39 mouse cellular contexts compared by ENCODE assay signal in genomic region chr16:84549122-84549521, GRCm38 (mm10). TPM values are rescaled to one million over a fixed set of nuclear protein-coding genes. Genes with fewer than 3 reads are reported as not detected.
DNase-seq lines count a peak whose midpoint lies in the region; ATAC-seq lines count a peak whose summit lies in the region.
"Had no signal": no experiment of that assay in that cellular context is flagged by ENCODE, and none has a peak within 500 bp of the region (broad histone marks: within the 10 kb centered on the region; RNA-seq: fewer than 3 reads in every experiment).

No protein-coding gene starts in this region.

- H3K9me3 ChIP-seq in kidney, embryonic 15.5 days (replicated peaks): no peaks in the 10 kb centered on the region
- H3K9me3 ChIP-seq: embryonic facial prominence, embryonic 12.5 days; limb, embryonic 15.5 days; liver, embryonic 13.5 days; midbrain, embryonic 12.5 days; neural tube, embryonic 12.5 days had no signal

- H3K27ac ChIP-seq in kidney, embryonic 15.5 days: no peak overlapping the region
- H3K27ac ChIP-seq: embryonic facial prominence, embryonic 12.5 days; limb, embryonic 15.5 days; liver, embryonic 13.5 days; midbrain, embryonic 12.5 days; neural tube, embryonic 12.5 days; stomach, postnatal 0 days had no signal

- peak; percentile 79; the same call in 1 of the 2 replicates for ATAC-seq in kidney, embryonic 15.5 days (replicated peaks; ENCODE audit: low FRiP score)
- ATAC-seq in activated CD4-positive, CD25-positive, alpha-beta regulatory T cell, adult 4 months: no peak
- ATAC-seq: forebrain, embryonic 14.5 days; hindbrain, embryonic 16.5 days; lung, postnatal 0 days; Patski had no signal

- no peaks in the 10 kb centered on the region for H3K36me3 ChIP-seq in kidney, embryonic 15.5 days
- H3K36me3 ChIP-seq: embryonic facial prominence, embryonic 12.5 days; G1E; limb, embryonic 15.5 days; liver, embryonic 13.5 days; midbrain, embryonic 12.5 days; neural tube, embryonic 12.5 days had no signal

- H3K4me3 ChIP-seq in kidney, embryonic 15.5 days (replicated peaks): no peak overlapping the region
- H3K4me3 ChIP-seq: embryonic facial prominence, embryonic 12.5 days; limb, embryonic 15.5 days; liver, embryonic 13.5 days; megakaryocyte, embryonic 14.5 days; midbrain, embryonic 12.5 days; myocyte; neural tube, embryonic 12.5 days had no signal

- peak overlapping the region; percentile 40; the same call in 1 of the 2 replicates for H3K4me2 ChIP-seq in kidney, embryonic 15.5 days
- H3K4me2 ChIP-seq: embryonic facial prominence, embryonic 12.5 days; limb, embryonic 15.5 days; liver, embryonic 13.5 days; midbrain, embryonic 12.5 days; neural tube, embryonic 12.5 days had no signal

- H3K4me1 ChIP-seq in kidney, embryonic 15.5 days: 0 out of 2 replicates have a peak, but pooled peaks cover 9% of the 10 kb centered on the region
- H3K4me1 ChIP-seq: embryonic facial prominence, embryonic 12.5 days; limb, embryonic 15.5 days; liver, embryonic 13.5 days; megakaryocyte, embryonic 14.5 days; midbrain, embryonic 12.5 days; neural tube, embryonic 12.5 days had no signal

- WGBS in kidney, embryonic 15.5 days: 18% methylated on average over 9 of the region's 9 CpGs

- peak; percentile 12 to 39 for DNase-seq in adrenal gland, adult (ENCODE audit: inconsistent age in 2 of 2, low spot score in 1 of 2)
- DNase-seq in adrenal gland, postnatal 25 days: no peak
- peak; percentile 56 for DNase-seq in heart, adult 11 months
- no peak for DNase-seq in heart, postnatal 36 days
- no peak for DNase-seq in kidney, adult 8-10 months
- DNase-seq in adrenal gland, postnatal 36 days: peak; percentile 15 to 31
- DNase-seq: cerebellum, adult 8-10 months; cerebellum, postnatal 25 days; heart, postnatal 14 days; kidney, adult 18-20 months; layer of hippocampus, adult 9-11 months; liver, embryonic 13.5 days; lung, adult 18-20 months; lung, postnatal 4 days; right cerebral cortex, adult 18-20 months; spleen, adult 18-20 months; thymus, adult 18-20 months; thymus, postnatal 25 days had no signal

- no peaks in the 10 kb centered on the region for H3K27me3 ChIP-seq in kidney, embryonic 15.5 days
- H3K27me3 ChIP-seq: CH12.LX; embryonic facial prominence, embryonic 12.5 days; limb, embryonic 15.5 days; liver, embryonic 13.5 days; megakaryocyte, embryonic 14.5 days; midbrain, embryonic 12.5 days; neural tube, embryonic 12.5 days had no signal

- intact Hi-C loops in heart, postnatal 36 days (cut with DNase I): no loop called here

- no peak overlapping the region for H3K9ac ChIP-seq in kidney, embryonic 15.5 days
- H3K9ac ChIP-seq: embryonic facial prominence, embryonic 12.5 days; limb, embryonic 15.5 days; liver, embryonic 13.5 days; midbrain, embryonic 12.5 days; neural tube, embryonic 12.5 days had no signal

RNA-seq across cellular contexts. Expression of gene A730009L09Rik, which starts 34.2 kb away (rescaled TPM):
- total RNA-seq in adrenal gland, postnatal 25 days (2021): not detected in 2 replicates
- total RNA-seq in heart, postnatal 36 days (2021): not detected
- polyA plus RNA-seq in kidney, embryonic 15.5 days (2015; fragmentation: Nextera tagmentation; extraction: Ambion mirVana): not detected in 2 replicates
- not detected for total RNA-seq in adrenal gland, postnatal 36 days (2021)
- not detected for polyA plus RNA-seq in activated CD4-positive, CD25-positive, alpha-beta regulatory T cell, adult 4 months (2017; shearing (Covaris generic))
- total RNA-seq: CH12.LX; gastrocnemius, adult 8-10 months; gastrocnemius, postnatal 4 days; heart, postnatal 14 days had no signal
- polyA plus RNA-seq: C2C12; embryonic facial prominence, embryonic 12.5 days; forebrain, embryonic 14.5 days; G1E; hindbrain, embryonic 11.5 days; intestine, embryonic 14.5 days; large intestine, adult 2 months; limb, embryonic 15.5 days; liver, embryonic 13.5 days; lung, postnatal 0 days; midbrain, embryonic 12.5 days; myocyte; neural tube, embryonic 12.5 days; Patski; stomach, postnatal 0 days had no signal

Comparison
In these comparisons a context has a peak if more than half of its experiments do, and no peak if none do; other contexts are left out.
1. DNase-seq: peak in adrenal gland, adult (2 of 2), heart, adult 11 months (single experiment) and adrenal gland, postnatal 36 days (2 of 2); none in adrenal gland, postnatal 25 days (single experiment), heart, postnatal 36 days (0 of 2) and kidney, adult 8-10 months (0 of 2).